Mouse (Mus musculus): ENCODE data around the gene Cacna1e.
A peak's percentile ranks its signal among the peaks of the same experiment; 100 is the strongest.

The Cacna1e gene

GRCm38 (mm10) chr1:154511736-154512135 is 372.6 kb downstream of the Cacna1e start:
- no peak for DNase-seq (ENCODE audit: low spot score)

GRCm38 (mm10) chr1:154504005-154504404 is 380.3 kb downstream of the Cacna1e start:
- no peak for DNase-seq (ENCODE audit: low spot score)

GRCm38 (mm10) chr1:154500869-154501268 is 383.4 kb downstream of the Cacna1e start:
- DNase-seq (ENCODE audit: low spot score), result no peak

- peak; percentile 20 for DNase-seq (ENCODE audit: low spot score)
Observed at GRCm38 (mm10) chr1:154500187-154500866, 384.0 kb downstream of the Cacna1e start.

- no peak for DNase-seq (ENCODE audit: low spot score)
Observed at GRCm38 (mm10) chr1:154498821-154499220, 385.5 kb downstream of the Cacna1e start.

GRCm38 (mm10) chr1:154491071-154491470 is 393.2 kb downstream of the Cacna1e start:
- DNase-seq (ENCODE audit: low spot score), result no peak

- no peak for DNase-seq (ENCODE audit: low spot score)
Observed at GRCm38 (mm10) chr1:154476671-154477070, 407.6 kb downstream of the Cacna1e start.

- no peak for DNase-seq (ENCODE audit: low spot score)
Observed at GRCm38 (mm10) chr1:154475706-154476105, 408.6 kb downstream of the Cacna1e start.

GRCm38 (mm10) chr1:154474156-154474555 is 410.1 kb downstream of the Cacna1e start:
- DNase-seq (ENCODE audit: low spot score), result no peak

- no peak for DNase-seq (ENCODE audit: low spot score)
Observed at GRCm38 (mm10) chr1:154467265-154467664, 417.0 kb downstream of the Cacna1e start.

GRCm38 (mm10) chr1:154461521-154461920 is 422.8 kb downstream of the Cacna1e start:
- peak; percentile 13 for DNase-seq (ENCODE audit: low spot score)

GRCm38 (mm10) chr1:154460067-154460466 is 424.2 kb downstream of the Cacna1e start:
- DNase-seq (ENCODE audit: low spot score), result no peak

- DNase-seq (ENCODE audit: low spot score), result no peak
Observed at GRCm38 (mm10) chr1:154458601-154459000, 425.7 kb downstream of the Cacna1e start.

- no peak for DNase-seq (ENCODE audit: low spot score)
Observed at GRCm38 (mm10) chr1:154450799-154451198, 433.5 kb downstream of the Cacna1e start.

GRCm38 (mm10) chr1:154446456-154446855 is 437.8 kb downstream of the Cacna1e start:
- peak; percentile 15 for DNase-seq (ENCODE audit: low spot score)

GRCm38 (mm10) chr1:154433520-154433919 is 450.8 kb downstream of the Cacna1e start:
- no peak for DNase-seq (ENCODE audit: low spot score)

GRCm38 (mm10) chr1:154433112-154433511 is 451.2 kb downstream of the Cacna1e start:
- no peak for DNase-seq (ENCODE audit: low spot score)

GRCm38 (mm10) chr1:154428276-154428675 is 456.0 kb downstream of the Cacna1e start:
- DNase-seq (ENCODE audit: low spot score), result no peak

GRCm38 (mm10) chr1:154418278-154418677 is 466.0 kb downstream of the Cacna1e start:
- DNase-seq (ENCODE audit: low spot score), result no peak

- DNase-seq (ENCODE audit: low spot score), result peak; percentile 20
Observed at GRCm38 (mm10) chr1:154416384-154417155, 467.7 kb downstream of the Cacna1e start.

GRCm38 (mm10) chr1:154415826-154416225 is 468.5 kb downstream of the Cacna1e start:
- peak; percentile 29 for DNase-seq (ENCODE audit: low spot score)

GRCm38 (mm10) chr1:154413138-154413537 is 471.2 kb downstream of the Cacna1e start:
- DNase-seq (ENCODE audit: low spot score), result no peak

- no peak for DNase-seq (ENCODE audit: low spot score)
Observed at GRCm38 (mm10) chr1:154409051-154409450, 475.2 kb downstream of the Cacna1e start.

Data from embryo, embryonic 10 days (tissue).